Mouse (Mus musculus): ENCODE results near the gene Sox5.

Sox5 gene

DNA sequence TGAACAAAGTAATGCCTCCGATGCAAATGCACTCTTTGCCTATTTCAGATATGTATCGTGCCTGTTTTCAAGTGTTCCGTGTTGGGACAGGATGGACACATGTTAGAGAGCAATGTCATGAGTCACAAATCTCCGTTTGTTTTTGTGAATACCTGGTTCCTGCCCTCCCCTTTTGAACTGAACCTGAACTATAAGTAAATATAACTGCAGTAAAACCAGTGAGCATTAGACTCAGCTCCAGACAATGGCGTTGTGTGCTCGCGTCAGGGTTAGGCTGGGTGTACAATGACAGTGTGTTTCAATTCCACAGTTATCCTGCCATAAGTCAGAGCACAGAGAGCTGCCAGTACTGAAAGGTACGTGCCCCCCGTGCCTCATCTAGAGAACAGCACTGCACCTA, 739.8 kb downstream of the Sox5 start:
- DNase-seq (ENCODE audit: low spot score), result no peak

DNA sequence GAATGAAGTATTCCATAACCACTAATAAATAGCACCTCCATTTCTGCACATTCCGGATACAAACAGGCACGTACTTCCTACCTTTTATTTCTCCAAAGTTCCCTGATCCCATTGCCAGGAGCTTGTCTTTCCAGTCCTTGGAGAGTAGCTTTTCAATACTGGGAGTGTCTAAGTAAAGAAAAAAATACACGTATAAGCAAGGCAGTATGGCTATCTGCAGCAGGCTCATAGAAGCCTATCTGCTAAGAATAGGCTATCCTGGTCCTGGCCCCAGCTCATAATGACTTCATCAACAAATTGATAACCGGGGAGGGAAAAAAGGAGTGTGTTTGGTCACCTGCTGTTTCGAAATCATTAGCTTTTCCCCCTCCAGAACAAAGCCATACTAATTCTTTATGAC, 740.6 kb downstream of the Sox5 start:
- no peak for DNase-seq (ENCODE audit: low spot score)

DNA sequence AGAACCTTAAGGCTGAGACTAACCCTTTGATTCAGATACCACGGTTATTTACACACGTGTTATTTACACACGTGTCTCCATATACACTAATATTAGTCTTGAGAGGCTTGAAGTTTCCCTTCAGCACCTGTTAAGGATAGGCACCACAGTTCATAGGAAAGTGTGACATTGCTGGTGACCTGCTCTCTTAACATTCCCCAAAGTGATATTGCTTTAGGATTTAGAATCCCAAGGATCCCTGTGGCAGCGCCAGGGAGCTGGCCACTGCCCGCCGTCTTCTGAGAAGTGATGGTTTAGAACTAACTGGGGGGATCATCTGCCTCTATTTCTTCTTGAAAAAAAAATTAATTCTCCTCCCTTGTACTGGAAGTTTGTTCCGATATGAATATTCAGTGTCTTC, 741.4 kb downstream of the Sox5 start:
- no peak for DNase-seq (ENCODE audit: low spot score)

DNA sequence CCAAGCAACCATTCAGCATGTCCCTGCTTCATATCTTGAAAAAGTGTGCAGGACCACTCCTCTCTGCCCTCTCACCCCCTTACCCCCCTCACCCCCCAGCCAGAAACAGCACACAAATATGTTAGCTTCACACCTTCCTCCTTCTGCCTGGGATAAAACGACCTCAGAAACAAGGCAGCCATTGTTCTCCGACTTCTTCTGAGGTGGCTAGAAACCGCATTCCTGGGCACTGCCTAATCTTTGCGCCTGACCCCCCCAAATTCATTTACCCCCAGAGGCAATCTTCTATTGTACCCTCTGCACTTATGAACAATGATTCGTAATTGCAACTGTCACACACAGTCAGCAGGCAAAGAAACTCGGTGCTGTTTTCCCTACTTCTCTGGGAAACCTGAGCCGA, 742.6 kb downstream of the Sox5 start:
- no peak for DNase-seq (ENCODE audit: low spot score)

GRCm38 (mm10) chr6:144033191-144033590, 748.6 kb downstream of the Sox5 start:
- DNase-seq (ENCODE audit: low spot score), result no peak

DNA sequence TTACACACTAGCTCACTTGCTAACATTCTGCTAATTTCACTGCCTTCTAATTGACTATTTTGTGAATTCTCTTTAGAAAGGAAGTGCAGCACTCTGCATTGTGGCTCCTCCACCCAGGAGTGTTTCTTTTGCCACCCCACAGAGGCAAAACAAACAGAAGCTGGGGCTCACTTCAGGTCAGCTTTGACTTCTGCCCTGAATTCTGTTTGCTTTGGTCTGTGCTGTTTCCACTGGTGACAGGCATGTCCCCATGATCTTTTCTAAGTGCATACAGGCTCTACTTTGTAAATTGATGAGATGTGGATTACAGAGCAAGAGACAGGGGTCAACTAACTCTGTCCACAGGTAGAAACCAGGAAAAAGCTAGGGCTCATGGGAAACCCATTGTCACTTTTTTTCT, 764.8 kb downstream of the Sox5 start:
- DNase-seq (ENCODE audit: low spot score), result no peak

DNA sequence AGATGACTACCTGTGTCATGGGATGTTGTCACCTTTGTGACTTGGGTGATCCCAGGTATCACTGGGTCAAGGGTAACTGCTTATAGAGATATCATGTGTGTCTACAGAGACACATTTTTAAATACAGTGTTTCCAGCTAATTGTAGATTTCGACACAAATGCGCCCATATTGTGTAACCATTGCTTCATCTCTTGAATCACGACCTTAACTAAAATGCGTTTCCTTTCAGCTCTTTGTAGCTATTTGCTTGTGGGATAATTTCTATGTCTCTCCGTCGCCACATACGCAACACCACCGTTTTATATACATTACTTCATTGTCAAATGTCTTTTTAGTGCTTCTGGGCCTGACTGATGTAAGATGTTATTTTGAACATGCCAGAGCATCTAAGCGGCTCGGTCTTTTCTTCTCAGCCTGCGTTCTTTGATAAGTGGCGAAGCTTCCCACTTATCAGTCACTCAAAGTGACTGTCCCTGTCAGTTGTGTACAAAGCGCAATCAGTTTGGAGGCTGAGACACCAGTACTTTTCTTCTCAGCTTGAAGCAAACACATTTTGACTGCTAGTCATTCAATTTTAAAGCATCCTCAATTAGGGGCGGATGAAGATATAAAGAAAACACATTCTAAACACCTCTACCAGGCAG, 769.8 kb downstream of the Sox5 start:
- no peak for DNase-seq (ENCODE audit: low spot score)

GRCm38 (mm10) chr6:144010995-144011394, 770.8 kb downstream of the Sox5 start:
- DNase-seq (ENCODE audit: low spot score), result no peak

DNA sequence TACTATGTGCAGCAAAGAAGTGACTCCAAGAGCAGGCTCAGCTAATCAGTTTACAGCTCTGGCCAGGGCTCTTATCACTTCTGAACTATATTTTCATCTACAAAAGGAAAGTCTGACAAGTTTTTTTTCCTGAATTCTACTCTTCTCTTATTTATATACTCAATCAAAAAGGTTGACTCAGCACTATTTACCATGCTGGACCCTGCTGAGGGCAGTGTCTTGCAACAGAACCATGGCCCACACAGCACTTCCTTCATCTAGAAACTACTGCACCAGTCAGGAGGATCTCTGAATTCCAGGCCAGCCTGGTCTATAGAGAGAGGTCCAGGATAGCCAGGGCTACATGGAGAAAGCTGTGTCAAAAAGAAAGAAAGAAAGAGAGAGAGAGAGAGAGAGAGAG, 771.5 kb downstream of the Sox5 start:
- DNase-seq (ENCODE audit: low spot score), result no peak

DNA sequence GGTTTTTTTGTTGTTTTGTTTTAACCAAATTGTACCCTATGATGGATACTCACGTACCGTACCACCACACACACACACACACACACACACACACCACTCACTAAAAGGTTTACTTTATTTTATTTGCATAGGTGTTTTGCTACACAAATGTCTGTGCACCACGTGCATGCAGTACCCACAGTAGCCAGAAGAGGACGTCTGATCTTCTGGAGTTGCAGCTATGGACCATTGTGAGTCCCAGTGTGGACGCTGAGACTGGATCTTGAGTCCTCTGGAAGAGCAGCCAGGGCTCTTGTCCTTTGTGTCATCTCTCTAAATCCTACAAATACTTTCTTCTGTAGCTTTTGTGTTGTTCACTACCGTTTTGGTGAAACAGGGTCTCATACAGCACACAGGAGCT, 776.6 kb downstream of the Sox5 start:
- no peak for DNase-seq (ENCODE audit: low spot score)

- no peak for DNase-seq (ENCODE audit: low spot score)
Measured at GRCm38 (mm10) chr6:143998201-143998600, 783.6 kb downstream of the Sox5 start.

- DNase-seq (ENCODE audit: low spot score), result no peak
Measured at GRCm38 (mm10) chr6:143997616-143998015, 784.2 kb downstream of the Sox5 start.

GRCm38 (mm10) chr6:143995046-143995445, 786.7 kb downstream of the Sox5 start:
- no peak for DNase-seq (ENCODE audit: low spot score)

- DNase-seq (ENCODE audit: low spot score), result no peak
Measured at GRCm38 (mm10) chr6:143987548-143987947, 794.2 kb downstream of the Sox5 start.

DNA sequence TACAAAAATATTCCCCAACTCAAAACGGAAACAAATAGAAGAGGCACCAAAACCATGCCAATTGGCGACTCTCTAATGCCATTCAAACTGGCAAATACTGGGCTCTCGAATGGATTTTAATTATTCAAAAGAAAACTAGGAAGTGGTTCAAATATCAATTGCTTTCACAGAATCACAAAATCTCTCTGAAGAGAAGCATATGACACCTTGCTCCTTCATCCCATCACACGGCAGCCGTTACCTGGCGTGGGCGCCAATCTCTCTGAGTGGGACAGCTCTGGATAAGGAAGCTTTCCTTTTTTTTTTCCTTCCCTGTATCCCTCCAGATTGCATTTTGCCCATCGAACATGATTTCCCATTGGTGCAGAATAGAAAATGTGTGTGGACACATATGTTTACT, 801.6 kb downstream of the Sox5 start:
- no peak for DNase-seq (ENCODE audit: low spot score)

GRCm38 (mm10) chr6:143967724-143968400, 813.9 kb downstream of the Sox5 start:
- DNase-seq (ENCODE audit: low spot score), result no peak

GRCm38 (mm10) chr6:143960487-143960886, 821.3 kb downstream of the Sox5 start:
- no peak for DNase-seq (ENCODE audit: low spot score)

DNA sequence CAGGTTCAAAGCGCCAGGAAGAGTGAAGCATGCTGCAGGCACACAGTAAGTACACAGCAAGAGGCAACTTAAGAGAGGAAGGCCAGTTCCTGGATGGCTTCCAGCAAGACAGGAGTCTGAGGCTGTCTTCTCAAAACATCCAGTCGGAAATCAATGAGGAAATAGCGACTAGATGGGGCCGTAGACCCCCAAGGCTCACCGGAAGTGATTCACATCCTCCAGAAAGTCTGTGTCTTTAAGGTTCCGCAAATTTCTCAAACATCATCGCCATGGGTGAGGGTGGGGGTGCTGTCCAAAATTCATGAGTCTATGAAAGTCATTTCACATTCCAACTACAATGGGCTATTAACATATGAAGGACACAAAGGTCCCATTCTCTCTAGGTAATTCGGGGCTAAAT, 821.7 kb downstream of the Sox5 start:
- DNase-seq (ENCODE audit: low spot score), result no peak

DNA sequence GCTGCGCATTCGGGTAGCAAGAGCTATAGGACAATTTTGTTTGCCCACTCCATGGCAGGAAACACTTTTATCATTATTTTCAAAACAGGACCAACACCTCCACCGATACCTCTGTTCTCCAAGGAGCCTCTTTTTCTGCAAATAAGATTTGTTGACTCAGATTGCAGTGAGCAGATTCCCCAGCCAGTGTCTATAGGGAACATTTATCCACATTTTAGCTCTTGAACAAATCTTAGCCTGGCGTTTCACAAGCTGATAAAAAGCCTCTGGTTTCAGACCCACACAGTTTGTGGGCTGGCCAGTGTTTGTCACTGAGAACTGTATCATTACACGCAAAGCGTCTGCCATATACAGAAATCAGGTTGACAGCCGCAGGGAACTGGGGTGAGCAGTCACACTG, 823.4 kb downstream of the Sox5 start:
- no peak for DNase-seq (ENCODE audit: low spot score)

DNA sequence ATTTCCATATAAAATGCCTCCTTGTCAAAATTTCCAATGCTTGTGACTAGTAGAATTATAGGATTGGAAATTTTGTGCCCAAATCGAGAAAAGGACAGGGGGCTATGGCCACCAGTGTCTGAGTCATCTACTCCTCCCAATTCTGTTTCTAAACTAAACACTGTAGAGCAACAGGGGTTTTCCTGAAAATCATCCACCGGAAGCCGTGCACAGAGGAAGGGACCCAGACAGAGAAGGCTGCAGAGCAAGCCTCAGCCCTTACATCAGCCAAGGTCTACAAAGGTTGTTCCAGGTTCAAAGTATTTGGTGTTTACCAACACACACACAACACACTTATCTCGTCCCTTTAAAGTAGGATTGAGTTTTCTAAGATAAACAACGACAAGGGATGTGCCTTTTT, 824.7 kb downstream of the Sox5 start:
- no peak for DNase-seq (ENCODE audit: low spot score)

- no peak for DNase-seq (ENCODE audit: low spot score)
Measured at GRCm38 (mm10) chr6:143948553-143949308, 833.0 kb downstream of the Sox5 start.

GRCm38 (mm10) chr6:143948071-143948470, 833.7 kb downstream of the Sox5 start:
- DNase-seq (ENCODE audit: low spot score), result no peak

- DNase-seq (ENCODE audit: low spot score), result no peak
Measured at GRCm38 (mm10) chr6:143943126-143943525, 838.7 kb downstream of the Sox5 start.

Measured in spleen, adult 12 weeks (tissue).